Mouse (Mus musculus) hindbrain, embryonic 14.5 days (tissue): ENCODE measurements around the gene Myo18a. TPM values are rescaled to one million over a fixed set of nuclear protein-coding genes. Genes with fewer than 3 reads are reported as not detected.

ENCODE experiments used
- ATAC-seq: fragments of 200-750 bp; cut with Nextera tagmentation; 2 replicates; pipeline ENCODE4 v1.8.0; 2017; ENCODE audit warnings: moderate number of reproducible peaks, mild to moderate bottlenecking, moderate TSS enrichment, moderate library complexity; ENCODE audit not compliant: low FRiP score
- DNase-seq: peaks from one replicate; pipeline ENCODE4 v3.0.0-alpha.2; 2015; ENCODE audit warnings: low spot score
- H3K27ac ChIP-seq: fragments of 300-500 bp; sonication (generic); 2 replicates; pipeline ENCODE4 v1.5.1; 2014; ENCODE audit warnings: mild to moderate bottlenecking, moderate library complexity
- H3K27me3 ChIP-seq: fragments of 300-500 bp; sonication (generic); 2 replicates; pipeline ENCODE4 v1.6.1; 2014; ENCODE audit warnings: mild to moderate bottlenecking, low read length, mixed read lengths; ENCODE audit not compliant: control insufficient read depth, insufficient read depth
- H3K36me3 ChIP-seq: fragments of 300-500 bp; sonication (generic); replicated peaks from 2 replicates; pipeline ENCODE4 v1.6.1; 2014; ENCODE audit not compliant: control insufficient read depth, insufficient read depth
- H3K4me1 ChIP-seq: fragments of 300-500 bp; sonication (generic); replicated peaks from 2 replicates; pipeline ENCODE4 v1.6.1; 2014; ENCODE audit warnings: antibody characterized with exemption, low read length, mixed read lengths; ENCODE audit not compliant: control insufficient read depth, insufficient read depth
- H3K4me2 ChIP-seq: fragments of 300-500 bp; sonication (generic); replicated peaks from 2 replicates; pipeline ENCODE4 v1.6.1; 2014; ENCODE audit warnings: mild to moderate bottlenecking, moderate library complexity
- H3K4me3 ChIP-seq: fragments of 300-500 bp; sonication (generic); replicated peaks from 2 replicates; pipeline ENCODE4 v1.5.1; 2014; ENCODE audit warnings: mild to moderate bottlenecking, low read length
- H3K9ac ChIP-seq: fragments of 300-500 bp; sonication (generic); 2 replicates; pipeline ENCODE4 v1.6.1; 2014
- H3K9me3 ChIP-seq: fragments of 300-500 bp; sonication (generic); 2 replicates; pipeline ENCODE4 v1.6.1; 2016; ENCODE audit warnings: low read length; ENCODE audit not compliant: control insufficient read depth
- WGBS: fragments of 180-500 bp; shearing (Covaris S2); extraction: QIAGEN DNeasy Blood & Tissue Kit; methylation state at CpG from one replicate; pipeline ENCODE4 v1.1.7; 2014; 5-methylcytosine and 5-hydroxymethylcytosine counted together
- polyA plus RNA-seq: library from polyadenylated mRNA; unstranded; fragments of >200 nt; fragmentation: Nextera tagmentation; extraction: Ambion mirVana; gene quantifications from 2 replicates; pipeline ENCODE4 v1.2.1, GENCODE M21; 2014

Gene Myo18a
- polyA plus RNA-seq, 1 experiment from 2014 or later, result 42.1 TPM

- Histone ChIP-seq H3K36me3 (peaks cover 64% of the 10 kb centered on the region), H3K9me3 (no peaks in the 10 kb centered on the region), H3K27ac (no peak overlapping the region), H3K4me3 (no peak overlapping the region), H3K4me2 (no peak overlapping the region), H3K9ac (no peak overlapping the region), H3K27me3 (no peaks in the 10 kb centered on the region), H3K4me1 (peaks cover 8% of the 10 kb centered on the region)
- peak; percentile 56 for DNase-seq
- 16% methylated on average over 8 of the region's 8 CpGs for WGBS
- no peak for ATAC-seq
Measured at GRCm38 (mm10) chr11:77821648-77822047, 58.6 kb downstream of the Myo18a start.

- ATAC-seq (no peak), DNase-seq (peak; percentile 78)
- H3K27me3 ChIP-seq, result no peaks in the 10 kb centered on the region
- no peaks in the 10 kb centered on the region for H3K9me3 ChIP-seq
- peaks cover 62% of the 10 kb centered on the region for H3K36me3 ChIP-seq
- H3K27ac ChIP-seq, result no peak overlapping the region
- H3K4me1 ChIP-seq, result peaks cover 8% of the 10 kb centered on the region
- H3K4me2 ChIP-seq, result no peak overlapping the region
- 12% methylated on average over 7 of the region's 7 CpGs for WGBS
- H3K4me3 ChIP-seq, result no peak overlapping the region
- H3K9ac ChIP-seq, result no peak overlapping the region
Measured at GRCm38 (mm10) chr11:77822781-77823180, 59.7 kb downstream of the Myo18a start.

- H3K4me2 ChIP-seq, result no peak overlapping the region
- ATAC-seq (no peak), DNase-seq (peak; percentile 80)
- no peak overlapping the region for H3K4me3 ChIP-seq
- H3K9ac ChIP-seq, result no peak overlapping the region
- no peak overlapping the region for H3K27ac ChIP-seq
- H3K4me1 ChIP-seq, result peaks cover 18% of the 10 kb centered on the region
- no peaks in the 10 kb centered on the region for H3K27me3 ChIP-seq
- H3K36me3 ChIP-seq, result peaks cover 55% of the 10 kb centered on the region
- no peaks in the 10 kb centered on the region for H3K9me3 ChIP-seq
- under 1% methylated on average over 5 of the region's 5 CpGs for WGBS
Measured at GRCm38 (mm10) chr11:77825853-77826252, 62.8 kb downstream of the Myo18a start.

GRCm38 (mm10) chr11:77826311-77826710 lies 63.3 kb downstream of the Myo18a start:
- Histone ChIP-seq H3K27ac (no peak overlapping the region), H3K9me3 (no peaks in the 10 kb centered on the region), H3K27me3 (no peaks in the 10 kb centered on the region), H3K4me3 (no peak overlapping the region), H3K4me1 (peaks cover 19% of the 10 kb centered on the region), H3K9ac (no peak overlapping the region), H3K36me3 (peaks cover 51% of the 10 kb centered on the region), H3K4me2 (no peak overlapping the region)
- 56% methylated on average over 3 of the region's 3 CpGs for WGBS
- DNase-seq (no peak), ATAC-seq (no peak)

GRCm38 (mm10) chr11:77827241-77827995 lies 64.4 kb downstream of the Myo18a start:
- no peaks in the 10 kb centered on the region for H3K27me3 ChIP-seq
- H3K27ac ChIP-seq, result no peak overlapping the region
- WGBS, result 56% methylated on average over 18 of the region's 18 CpGs
- H3K4me2 ChIP-seq, result no peak overlapping the region
- no peak overlapping the region for H3K9ac ChIP-seq
- no peak overlapping the region for H3K4me3 ChIP-seq
- DNase-seq, result peak; percentile 90
- H3K36me3 ChIP-seq, result peaks cover 57% of the 10 kb centered on the region
- 0 out of 2 replicates have a peak, but pooled peaks have one; percentile 32 for ATAC-seq
- H3K4me1 ChIP-seq, result peaks cover 19% of the 10 kb centered on the region
- no peaks in the 10 kb centered on the region for H3K9me3 ChIP-seq

GRCm38 (mm10) chr11:77828163-77828562 lies 65.1 kb downstream of the Myo18a start:
- Histone ChIP-seq H3K9ac (no peak overlapping the region), H3K4me2 (no peak overlapping the region), H3K27me3 (no peaks in the 10 kb centered on the region), H3K36me3 (peaks cover 62% of the 10 kb centered on the region), H3K4me3 (no peak overlapping the region), H3K9me3 (no peaks in the 10 kb centered on the region), H3K27ac (no peak overlapping the region), H3K4me1 (peaks cover 19% of the 10 kb centered on the region)
- WGBS, result 89% methylated on average over 5 of the region's 5 CpGs
- DNase-seq (no peak), ATAC-seq (no peak)

GRCm38 (mm10) chr11:77829043-77829841 lies 66.2 kb downstream of the Myo18a start:
- Histone ChIP-seq H3K4me3 (no peak overlapping the region), H3K27me3 (no peaks in the 10 kb centered on the region), H3K36me3 (peaks cover 62% of the 10 kb centered on the region), H3K9ac (no peak overlapping the region), H3K4me1 (peaks cover 19% of the 10 kb centered on the region), H3K27ac (no peak overlapping the region), H3K4me2 (no peak overlapping the region), H3K9me3 (no peaks in the 10 kb centered on the region)
- ATAC-seq, result no peak
- 65% methylated on average over 23 of the region's 23 CpGs for WGBS
- DNase-seq, result no peak

- ATAC-seq, result no peak
- peak overlapping the region; percentile 55 for H3K27ac ChIP-seq
- H3K36me3 ChIP-seq, result peaks cover 63% of the 10 kb centered on the region
- no peak overlapping the region for H3K4me2 ChIP-seq
- H3K4me3 ChIP-seq, result no peak overlapping the region
- peaks cover 16% of the 10 kb centered on the region for H3K4me1 ChIP-seq
- no peaks in the 10 kb centered on the region for H3K9me3 ChIP-seq
- no peaks in the 10 kb centered on the region for H3K27me3 ChIP-seq
- DNase-seq, result no peak
- peak overlapping the region; percentile 6; the same call in 1 of the 2 replicates for H3K9ac ChIP-seq
- WGBS, result 31% methylated on average over 7 of the region's 7 CpGs
Measured at GRCm38 (mm10) chr11:77830875-77831274, 67.8 kb downstream of the Myo18a start.

GRCm38 (mm10) chr11:77832541-77832940 lies 69.5 kb downstream of the Myo18a start:
- peaks cover 78% of the 10 kb centered on the region for H3K36me3 ChIP-seq
- H3K4me3 ChIP-seq, result no peak overlapping the region
- H3K9me3 ChIP-seq, result no peaks in the 10 kb centered on the region
- WGBS, result 82% methylated on average over 4 of the region's 4 CpGs
- H3K4me2 ChIP-seq, result no peak overlapping the region
- no peak overlapping the region for H3K9ac ChIP-seq
- no peak for ATAC-seq
- no peaks in the 10 kb centered on the region for H3K27me3 ChIP-seq
- no peak for DNase-seq
- no peak overlapping the region for H3K27ac ChIP-seq
- H3K4me1 ChIP-seq, result peaks cover 11% of the 10 kb centered on the region
